Mouse (Mus musculus) myocyte (in vitro differentiated cells): ENCODE results near the gene Kcna2. TPM values are rescaled to one million over a fixed set of nuclear protein-coding genes. Genes with fewer than 3 reads are reported as not detected.

ENCODE experiments used
- H3K27me3 ChIP-seq: one replicate; pipeline ENCODE4 v1.6.1; 2011; ENCODE audit not compliant: control insufficient read depth, insufficient read depth, insufficient read length
- H3K36me3 ChIP-seq: one replicate; pipeline ENCODE4 v1.6.1; 2011; ENCODE audit not compliant: control insufficient read depth, insufficient read depth
- H3K4me2 ChIP-seq: one replicate; pipeline ENCODE4 v1.6.1; 2011; ENCODE audit warnings: low read depth, control low read depth
- H3K4me3 ChIP-seq: one replicate; pipeline ENCODE4 v1.5.1; 2011; ENCODE audit warnings: mild to moderate bottlenecking, control low read depth, moderate library complexity
- H3K79me2 ChIP-seq: one replicate; pipeline ENCODE4 v1.6.1; 2011; ENCODE audit not compliant: control insufficient read depth, insufficient read depth
- H3ac ChIP-seq: one replicate; pipeline ENCODE4 v1.6.1; 2011; ENCODE audit not compliant: control insufficient read depth, insufficient read length
- CEBPB ChIP-seq: IDR thresholded peaks from 2 replicates; pipeline ENCODE4 v1.6.1; 2011; ENCODE audit warnings: mild to moderate bottlenecking, moderate library complexity; ENCODE audit not compliant: poor library complexity, insufficient read depth, severe bottlenecking
- E2F4 ChIP-seq: IDR thresholded peaks from one replicate; pipeline ENCODE4 v1.6.1; 2011; ENCODE audit warnings: mild to moderate bottlenecking, control low read depth, moderate library complexity; ENCODE audit not compliant: insufficient read depth
- MAX ChIP-seq: IDR thresholded peaks from one replicate; pipeline ENCODE4 v1.6.1; 2011; ENCODE audit warnings: low read depth, mild to moderate bottlenecking, control low read depth
- MYOD1 ChIP-seq, 3 experiments: IDR thresholded peaks; one replicate each; pipeline ENCODE4 v1.6.1; 2011; ENCODE audit warnings: control low read depth in 2 of 3, low read depth in 2 of 3, mild to moderate bottlenecking in 2 of 3, moderate library complexity in 1 of 3; ENCODE audit not compliant: insufficient read length in 2 of 3, control insufficient read depth in 1 of 3
- MYOG ChIP-seq, 3 experiments: IDR thresholded peaks; one replicate each; pipeline ENCODE4 v1.6.1; 2011; ENCODE audit warnings: control low read depth in 2 of 3, low read depth in 2 of 3, mild to moderate bottlenecking in 2 of 3; ENCODE audit not compliant: insufficient read length in 2 of 3, control insufficient read depth in 1 of 3, insufficient read depth in 1 of 3
- POLR2A ChIP-seq: IDR thresholded peaks from one replicate; pipeline ENCODE4 v1.6.1; 2011; ENCODE audit warnings: low read depth, mild to moderate bottlenecking, control low read depth, moderate library complexity; ENCODE audit not compliant: insufficient read length
- POLR2AphosphoS2 ChIP-seq: IDR thresholded peaks from one replicate; pipeline ENCODE4 v1.6.1; 2011; ENCODE audit warnings: low read depth, control low read depth; ENCODE audit not compliant: insufficient read length
- REST ChIP-seq: IDR thresholded peaks from one replicate; pipeline ENCODE4 v1.6.1; 2011; ENCODE audit warnings: mild to moderate bottlenecking, control low read depth, moderate library complexity; ENCODE audit not compliant: insufficient read depth, insufficient read length
- SRF ChIP-seq: IDR thresholded peaks from one replicate; pipeline ENCODE4 v1.6.1; 2011; ENCODE audit warnings: low read depth; ENCODE audit not compliant: control insufficient read depth, insufficient read length
- TCF12 ChIP-seq: IDR thresholded peaks from one replicate; pipeline ENCODE4 v1.6.1; 2011; ENCODE audit warnings: mild to moderate bottlenecking, control low read depth; ENCODE audit not compliant: poor library complexity, insufficient read depth, severe bottlenecking
- TCF3 ChIP-seq: IDR thresholded peaks from one replicate; pipeline ENCODE4 v1.6.1; 2011; ENCODE audit warnings: low read depth, control low read depth; ENCODE audit not compliant: insufficient read length
- USF1 ChIP-seq: IDR thresholded peaks from one replicate; pipeline ENCODE4 v1.6.1; 2011; ENCODE audit warnings: low read depth, mild to moderate bottlenecking, control low read depth, moderate library complexity
- polyA plus RNA-seq: library from polyadenylated mRNA; unstranded; fragments of >200 nt; fragmentation: generic; extraction: Trizol; gene quantifications from one replicate; pipeline ENCODE4 v1.2.1, GENCODE M21; 2012; ENCODE audit warnings: missing spikeins

The Kcna2 gene
- polyA plus RNA-seq, 1 experiment = not detected

GRCm38 (mm10) chr3:107129251-107129650, 28.3 kb downstream of the Kcna2 start:
- TF ChIP-seq TCF3 (no peak), REST (no peak), USF1 (no peak), MYOG (IDR thresholded peaks at IDR 0.05; ENCODE audit: control insufficient read depth in 1 of 3, insufficient read depth in 1 of 3, insufficient read length in 2 of 3, low read depth in 2 of 3) (no peak), CEBPB (no peak), SRF (no peak), MAX (no peak), POLR2A (no peak), MYOD1 (IDR thresholded peaks at IDR 0.05; ENCODE audit: control insufficient read depth in 1 of 3, insufficient read length in 2 of 3, low read depth in 2 of 3) (no peak), POLR2AphosphoS2 (no peak), TCF12 (no peak), E2F4 (no peak)
- no peak overlapping the region for H3K4me3 ChIP-seq
- H3ac ChIP-seq = no peak overlapping the region
- H3K36me3 ChIP-seq = no peaks in the 10 kb centered on the region
- H3K4me2 ChIP-seq = no peak overlapping the region
- H3K27me3 ChIP-seq = peaks cover 7% of the 10 kb centered on the region
- H3K79me2 ChIP-seq = no peaks in the 10 kb centered on the region

- H3K27me3 ChIP-seq = peaks cover 7% of the 10 kb centered on the region
- H3K4me2 ChIP-seq = no peak overlapping the region
- H3K4me3 ChIP-seq = no peak overlapping the region
- TF ChIP-seq POLR2A (no peak), TCF12 (no peak), REST (no peak), MYOD1 (IDR thresholded peaks at IDR 0.05; ENCODE audit: control insufficient read depth in 1 of 3, insufficient read length in 2 of 3, low read depth in 2 of 3) (no peak), MAX (no peak), TCF3 (no peak), MYOG (IDR thresholded peaks at IDR 0.05; ENCODE audit: control insufficient read depth in 1 of 3, insufficient read depth in 1 of 3, insufficient read length in 2 of 3, low read depth in 2 of 3) (no peak), E2F4 (no peak), USF1 (no peak), POLR2AphosphoS2 (no peak), SRF (no peak), CEBPB (no peak)
- H3K36me3 ChIP-seq = no peaks in the 10 kb centered on the region
- no peaks in the 10 kb centered on the region for H3K79me2 ChIP-seq
- no peak overlapping the region for H3ac ChIP-seq
Observed at GRCm38 (mm10) chr3:107130661-107131326, 29.8 kb downstream of the Kcna2 start.

GRCm38 (mm10) chr3:107131846-107132245, 30.9 kb downstream of the Kcna2 start:
- TF ChIP-seq USF1 (no peak), MYOG (IDR thresholded peaks at IDR 0.05; ENCODE audit: control insufficient read depth in 1 of 3, insufficient read depth in 1 of 3, insufficient read length in 2 of 3, low read depth in 2 of 3) (no peak), POLR2AphosphoS2 (no peak), E2F4 (no peak)
- H3K79me2 ChIP-seq = no peaks in the 10 kb centered on the region
- H3K4me2 ChIP-seq = no peak overlapping the region
- H3K36me3 ChIP-seq = no peaks in the 10 kb centered on the region
- no peak overlapping the region for H3K4me3 ChIP-seq
- H3K27me3 ChIP-seq = peaks cover 7% of the 10 kb centered on the region
- H3ac ChIP-seq = no peak overlapping the region

GRCm38 (mm10) chr3:107132651-107133050, 31.7 kb downstream of the Kcna2 start:
- TF ChIP-seq E2F4 = no peak
- no peak for TF ChIP-seq MYOD1 (IDR thresholded peaks at IDR 0.05; ENCODE audit: control insufficient read depth in 1 of 3, insufficient read length in 2 of 3, low read depth in 2 of 3)
- no peak for TF ChIP-seq SRF
- no peak for TF ChIP-seq TCF3
- no peak for TF ChIP-seq USF1
- no peak for TF ChIP-seq CEBPB
- TF ChIP-seq POLR2AphosphoS2 = no peak
- no peak for TF ChIP-seq MAX
- no peak for TF ChIP-seq REST
- TF ChIP-seq TCF12 = no peak
- no peak for TF ChIP-seq POLR2A
- TF ChIP-seq MYOG (IDR thresholded peaks at IDR 0.05; ENCODE audit: control insufficient read depth in 1 of 3, insufficient read depth in 1 of 3, insufficient read length in 2 of 3, low read depth in 2 of 3) = no peak
- no peaks in the 10 kb centered on the region for H3K79me2 ChIP-seq
- H3ac ChIP-seq = no peak overlapping the region
- H3K36me3 ChIP-seq = no peaks in the 10 kb centered on the region
- peaks cover 7% of the 10 kb centered on the region for H3K27me3 ChIP-seq
- no peak overlapping the region for H3K4me2 ChIP-seq
- H3K4me3 ChIP-seq = no peak overlapping the region

GRCm38 (mm10) chr3:107134457-107134856, 33.5 kb downstream of the Kcna2 start:
- Histone ChIP-seq H3K36me3 (no peaks in the 10 kb centered on the region), H3ac (no peak overlapping the region), H3K4me3 (no peak overlapping the region), H3K4me2 (no peak overlapping the region), H3K27me3 (peaks cover under 1% of the 10 kb centered on the region), H3K79me2 (no peaks in the 10 kb centered on the region)
- no peak for TF ChIP-seq TCF12
- TF ChIP-seq TCF3 = no peak
- TF ChIP-seq SRF = no peak
- TF ChIP-seq POLR2A = no peak
- TF ChIP-seq MAX = no peak
- no peak for TF ChIP-seq USF1
- TF ChIP-seq E2F4 = no peak
- TF ChIP-seq MYOD1 (IDR thresholded peaks at IDR 0.05; ENCODE audit: control insufficient read depth in 1 of 3, insufficient read length in 2 of 3, low read depth in 2 of 3) = no peak
- TF ChIP-seq CEBPB = no peak
- no peak for TF ChIP-seq MYOG (IDR thresholded peaks at IDR 0.05; ENCODE audit: control insufficient read depth in 1 of 3, insufficient read depth in 1 of 3, insufficient read length in 2 of 3, low read depth in 2 of 3)
- TF ChIP-seq POLR2AphosphoS2 = no peak
- no peak for TF ChIP-seq REST
